Mouse (Mus musculus) embryonic fibroblast, embryonic 13.5 days (primary cell): ENCODE results near the gene Klf11. TPM values are rescaled to one million over a fixed set of nuclear protein-coding genes. Genes with fewer than 3 reads are reported as not detected.
A peak's percentile ranks its signal among the peaks of the same experiment; 100 is the strongest.
"Not testable (repeated sequence)": the region's sequence is repeated elsewhere in the genome, so short reads cannot be mapped to it uniquely, and the experiment has no call there.

ENCODE experiments used
- H3K27ac ChIP-seq: 2 replicates; pipeline ENCODE4 v1.5.1; 2012; ENCODE audit warnings: low read length, control low read depth, inconsistent platforms; ENCODE audit not compliant: insufficient read depth
- H3K4me1 ChIP-seq: 2 replicates; pipeline ENCODE4 v1.6.1; 2011; ENCODE audit warnings: low read length; ENCODE audit not compliant: control insufficient read depth, insufficient read depth
- H3K4me3 ChIP-seq: 2 replicates; pipeline ENCODE4 v1.5.1; 2011; ENCODE audit warnings: mild to moderate bottlenecking, control low read depth, low read length; ENCODE audit not compliant: insufficient read depth
- CTCF ChIP-seq: IDR thresholded peaks from 2 replicates; pipeline ENCODE4 v1.5.1; 2011; ENCODE audit warnings: mild to moderate bottlenecking, control low read depth, low read length, moderate library complexity, borderline replicate concordance; ENCODE audit not compliant: insufficient read depth
- POLR2A ChIP-seq: IDR thresholded peaks from 2 replicates; pipeline ENCODE4 v1.6.1; 2011; ENCODE audit warnings: low read depth, mild to moderate bottlenecking, control low read depth, low read length, moderate library complexity
- polyA plus RNA-seq: library from polyadenylated mRNA; stranded (reverse); fragments of >200 nt; gene quantifications from 2 replicates; pipeline ENCODE4 v1.2.4, GENCODE M21; 2011; ENCODE audit warnings: low read depth; ENCODE audit not compliant: missing spikeins, insufficient read length

Klf11 gene
- polyA plus RNA-seq, 1 experiment = 5.9 TPM

DNA sequence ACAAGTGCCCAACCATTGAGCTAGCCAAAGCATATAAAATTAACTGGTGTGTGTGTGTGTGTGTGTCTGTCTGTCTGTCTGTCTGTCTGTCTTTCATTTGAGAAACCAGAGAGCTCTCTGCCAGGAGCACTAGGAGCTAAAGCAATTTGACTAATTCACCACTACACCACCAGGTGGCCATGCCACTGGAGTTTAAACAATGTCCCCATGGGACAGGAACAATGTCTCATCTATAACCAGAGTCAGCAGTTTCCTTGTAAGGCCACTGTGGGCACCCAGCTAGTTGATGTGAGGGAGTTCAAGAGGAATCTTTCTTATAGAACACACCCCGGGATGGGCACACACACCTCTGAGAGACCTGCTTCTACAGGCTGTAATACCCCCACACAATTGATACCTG lies 20.9 kb upstream of the Klf11 start:
- TF ChIP-seq CTCF (no peak), POLR2A (no peak)
- Histone ChIP-seq H3K27ac (no peak overlapping the region), H3K4me3 (no peak overlapping the region)

DNA sequence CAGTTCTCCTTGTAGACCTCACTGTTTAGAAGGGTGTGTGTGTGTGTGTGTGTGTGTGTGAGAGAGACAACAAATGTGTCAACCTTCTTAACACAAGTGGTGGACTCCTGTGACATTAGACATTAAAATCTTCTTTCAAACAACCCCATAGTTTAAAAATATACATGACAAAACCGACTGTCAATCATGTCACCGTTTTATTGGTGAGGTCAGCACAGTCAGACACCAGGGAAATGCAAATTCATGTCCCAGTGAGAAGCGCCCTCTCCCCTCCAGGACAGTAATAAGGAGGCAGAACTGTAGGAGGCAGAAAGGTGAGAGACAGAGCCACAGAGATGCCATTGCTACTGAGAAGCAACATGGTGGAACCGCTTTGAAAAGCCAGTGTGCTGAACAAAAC lies 18.7 kb upstream of the Klf11 start:
- Histone ChIP-seq H3K4me1 (no peaks in the 10 kb centered on the region), H3K27ac (no peak overlapping the region), H3K4me3 (no peak overlapping the region)
- TF ChIP-seq POLR2A (no peak), CTCF (no peak)

More for the DNA sequence above, 20.9 kb upstream of the Klf11 start:
- no peaks in the 10 kb centered on the region for H3K4me1 ChIP-seq

DNA sequence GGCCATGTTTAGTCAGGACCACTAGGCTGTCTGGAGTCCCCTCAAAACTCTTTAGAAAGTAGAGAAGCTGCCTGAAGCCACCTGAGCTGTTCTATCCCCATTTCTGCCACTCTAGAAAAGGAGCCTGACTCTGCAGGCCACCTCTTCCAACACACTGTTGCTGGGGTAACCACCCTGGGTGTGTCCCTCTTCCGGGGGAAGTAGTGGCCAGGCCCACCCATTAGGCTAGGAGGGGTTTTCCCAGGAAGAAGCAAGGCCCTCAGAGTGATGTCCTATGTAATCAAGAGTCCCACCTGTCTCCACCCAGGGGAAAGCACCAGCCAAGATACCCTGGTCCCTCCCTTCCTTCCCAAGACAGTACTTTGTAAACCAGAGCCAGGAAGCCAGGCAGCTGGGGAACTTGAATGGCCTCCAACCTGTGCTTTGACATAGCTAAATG lies 17.3 kb upstream of the Klf11 start:
- no peak overlapping the region for H3K27ac ChIP-seq
- H3K4me3 ChIP-seq = no peak overlapping the region
- no peaks in the 10 kb centered on the region for H3K4me1 ChIP-seq
- TF ChIP-seq POLR2A (no peak), CTCF (no peak)

DNA sequence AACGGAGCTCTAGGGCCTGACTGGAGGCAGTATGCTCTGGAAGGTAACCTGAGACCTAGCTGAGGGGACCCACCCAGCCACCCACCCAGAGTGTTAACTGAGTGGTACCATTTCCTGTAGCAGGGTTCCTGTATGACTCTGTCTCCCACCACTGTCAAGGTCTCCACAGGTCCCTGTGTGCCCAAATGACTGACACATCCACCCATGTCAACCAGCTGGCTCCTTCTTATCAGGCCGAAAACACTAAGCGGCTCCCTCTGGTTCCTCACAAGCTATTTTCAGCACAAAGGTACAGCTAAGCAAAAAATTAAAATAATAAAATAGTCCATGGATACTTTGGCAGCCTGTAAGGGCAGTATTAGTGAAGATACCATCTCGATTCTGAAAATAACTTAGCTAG lies 16.9 kb upstream of the Klf11 start:
- Histone ChIP-seq H3K4me3 (no peak overlapping the region), H3K27ac (no peak overlapping the region), H3K4me1 (no peaks in the 10 kb centered on the region)
- TF ChIP-seq POLR2A (no peak), CTCF (no peak)

DNA sequence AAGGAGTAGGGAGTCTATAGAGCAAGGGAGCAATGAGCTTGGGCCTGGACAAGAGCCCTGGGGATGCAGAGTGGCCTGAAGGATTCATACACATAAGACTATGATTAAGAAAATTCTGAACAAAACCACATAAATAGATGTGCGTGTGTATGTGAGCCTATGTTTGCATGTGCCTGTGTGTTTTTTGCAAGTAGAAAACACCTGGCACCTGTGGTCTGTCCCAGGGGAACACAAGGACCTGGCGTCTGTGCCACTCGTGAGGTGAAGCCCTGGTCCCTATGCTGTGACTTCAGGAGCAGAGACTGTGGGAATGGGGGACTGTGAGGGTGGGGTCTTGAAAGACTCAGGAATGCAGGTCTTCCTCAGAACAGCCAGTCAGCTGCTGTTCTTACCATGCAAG lies 16.4 kb upstream of the Klf11 start:
- Histone ChIP-seq H3K4me3 (no peak overlapping the region), H3K4me1 (no peaks in the 10 kb centered on the region), H3K27ac (no peak overlapping the region)
- TF ChIP-seq POLR2A = no peak

DNA sequence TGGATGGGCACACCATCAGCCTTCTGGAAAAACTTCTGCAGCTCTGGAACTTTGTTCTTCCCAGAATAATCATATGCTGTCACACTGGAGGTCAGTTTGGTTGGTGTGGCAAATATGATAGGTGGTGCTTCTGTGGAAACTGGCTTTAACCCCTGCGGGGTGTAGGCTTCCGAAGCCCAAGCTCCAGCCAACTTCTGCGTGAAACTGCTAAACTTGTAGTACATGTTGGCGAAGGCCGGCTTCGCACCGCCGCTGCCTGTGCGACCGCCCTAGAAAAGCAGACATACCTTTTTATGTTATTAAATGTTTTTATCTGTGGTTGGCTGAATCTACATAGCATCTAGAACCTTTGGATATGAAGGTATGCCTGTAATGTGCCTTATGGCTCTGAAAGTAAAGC lies 12.3 kb upstream of the Klf11 start:
- not testable (repeated sequence) for H3K4me3 ChIP-seq, H3K27ac ChIP-seq, H3K4me1 ChIP-seq

DNA sequence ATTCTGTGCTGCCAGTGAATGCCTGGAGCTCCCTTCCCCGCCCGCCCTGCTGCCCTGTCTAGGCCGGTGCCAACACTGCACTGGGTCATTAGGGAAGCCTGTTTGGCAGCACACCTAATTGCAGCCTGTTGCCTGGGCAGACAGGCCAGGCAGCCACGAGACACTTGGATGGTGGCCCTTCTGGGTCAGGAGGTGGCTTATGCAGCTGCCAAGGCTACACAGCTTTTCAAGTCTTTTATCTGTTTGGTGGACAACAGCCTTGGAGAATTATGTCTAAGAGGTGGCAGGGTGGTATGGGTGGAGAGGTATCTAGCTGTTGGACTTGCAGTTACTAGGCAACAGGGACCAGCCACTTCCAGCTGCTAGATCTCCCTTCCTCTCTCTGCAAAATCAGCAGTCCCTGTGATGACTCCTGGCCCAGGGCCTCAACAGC lies 8.7 kb upstream of the Klf11 start:
- no peak overlapping the region for H3K4me3 ChIP-seq
- no peak for TF ChIP-seq CTCF
- no peak for TF ChIP-seq POLR2A
- H3K27ac ChIP-seq = no peak overlapping the region
- H3K4me1 ChIP-seq = no peaks in the 10 kb centered on the region

DNA sequence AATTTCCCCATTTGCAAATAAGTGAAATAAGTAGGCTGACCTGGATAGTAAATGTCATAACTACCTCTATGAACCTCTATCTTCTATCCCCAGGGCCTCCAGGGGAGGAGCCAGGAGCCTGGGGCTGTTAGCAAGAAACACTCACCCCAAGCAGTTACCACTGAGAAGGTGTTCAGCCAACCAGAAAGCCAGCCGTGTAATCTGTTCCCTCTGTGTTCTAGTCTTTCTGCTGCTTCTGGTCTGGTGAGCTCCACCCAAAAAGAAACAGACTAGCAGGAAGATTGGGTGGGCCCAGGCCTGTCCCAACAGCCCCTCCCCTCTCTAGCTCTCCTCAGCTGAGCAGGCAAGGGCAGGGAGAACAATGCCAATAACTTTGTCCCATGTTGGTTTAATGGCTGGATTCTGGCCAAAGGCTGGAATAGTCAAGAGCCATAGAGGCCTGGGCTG lies 6.9 kb upstream of the Klf11 start:
- Histone ChIP-seq H3K4me1 (no peaks in the 10 kb centered on the region), H3K4me3 (no peak overlapping the region), H3K27ac (no peak overlapping the region)
- no peak for TF ChIP-seq POLR2A

DNA sequence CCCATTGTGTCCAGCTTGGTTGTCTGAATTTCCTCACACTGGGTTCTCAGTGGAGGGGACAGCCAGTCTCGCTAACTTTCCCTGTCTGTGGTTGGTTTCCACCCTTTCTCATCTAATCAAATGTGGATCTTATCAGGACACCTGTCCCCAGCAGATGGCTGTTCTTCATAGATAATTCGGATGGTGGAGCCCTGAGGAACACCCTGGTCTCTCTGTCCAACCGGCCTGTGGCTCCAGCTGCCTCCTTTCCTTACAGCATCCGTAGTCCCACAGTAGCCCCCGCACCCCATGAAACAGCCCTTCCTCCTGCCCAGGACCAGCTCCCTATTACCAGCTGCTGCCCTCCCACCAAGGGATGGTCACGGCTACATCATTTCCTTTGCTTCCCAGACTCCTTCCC lies 5.2 kb upstream of the Klf11 start:
- H3K27ac ChIP-seq = no peak overlapping the region
- TF ChIP-seq CTCF = no peak
- TF ChIP-seq POLR2A = no peak
- no peak overlapping the region for H3K4me3 ChIP-seq
- H3K4me1 ChIP-seq = 0 out of 2 replicates have a peak, but pooled peaks cover 2% of the 10 kb centered on the region

DNA sequence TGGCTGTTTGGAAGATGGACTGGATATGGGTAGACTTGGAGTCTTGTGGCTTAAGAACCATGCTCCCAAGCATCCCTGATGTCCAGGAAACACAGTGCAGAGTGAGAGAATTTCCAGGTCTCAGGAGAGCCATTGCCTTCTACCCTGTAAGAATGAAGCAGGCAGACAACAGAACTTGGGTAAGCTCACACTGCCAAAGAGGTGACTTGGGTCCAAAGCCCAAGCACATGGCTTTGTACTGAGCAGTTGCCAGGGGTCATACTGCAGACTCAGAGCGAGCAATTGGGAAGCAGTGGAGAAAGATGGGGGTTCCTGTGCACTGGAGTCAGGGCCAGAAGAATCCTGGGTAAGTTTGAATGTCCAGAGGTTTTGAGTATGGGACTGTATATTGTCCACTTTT lies 3.0 kb upstream of the Klf11 start:
- Histone ChIP-seq H3K4me3 (no peak overlapping the region), H3K4me1 (0 out of 2 replicates have a peak, but pooled peaks cover 2% of the 10 kb centered on the region), H3K27ac (no peak overlapping the region)
- no peak for TF ChIP-seq POLR2A
- no peak for TF ChIP-seq CTCF

DNA sequence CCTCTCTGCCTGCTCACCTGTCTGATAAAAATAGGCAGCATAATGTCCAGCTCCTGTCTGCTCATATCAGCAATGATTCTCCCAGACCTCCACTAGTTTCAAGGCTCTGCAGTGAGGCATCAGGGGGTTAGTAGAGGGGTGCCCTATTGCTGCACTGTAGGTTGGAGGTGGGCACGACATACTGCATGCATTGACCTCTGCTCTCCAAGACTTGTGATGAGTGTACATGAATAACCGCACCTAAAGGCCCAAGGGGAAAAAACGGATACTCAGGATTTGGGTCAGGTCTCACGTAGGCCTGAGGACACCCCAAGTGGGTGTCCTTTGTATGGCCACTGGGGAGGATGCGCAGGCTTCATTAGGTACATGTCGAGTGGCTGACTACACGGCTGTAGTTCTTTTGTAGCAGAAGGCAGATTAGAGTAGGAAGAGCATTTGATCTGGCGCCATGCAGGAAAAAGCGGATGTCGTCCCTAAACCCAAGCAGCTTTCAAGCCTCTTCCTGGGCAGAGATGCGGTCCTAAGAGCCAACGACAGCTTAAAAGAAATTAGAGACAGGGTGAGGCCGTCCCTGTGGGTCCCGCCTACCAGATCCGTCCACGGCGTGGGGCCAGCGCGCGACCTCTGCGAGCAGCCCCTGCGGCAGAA lies 535 bp upstream of the Klf11 start:
- H3K27ac ChIP-seq = no peak overlapping the region
- TF ChIP-seq CTCF (no peak), POLR2A (no peak; the same call in 1 of the 2 replicates)
- peak overlapping the region; percentile 61 for H3K4me3 ChIP-seq
- 0 out of 2 replicates have a peak, but pooled peaks cover 2% of the 10 kb centered on the region for H3K4me1 ChIP-seq
